Mouse (Mus musculus): ENCODE measurements at regions not wholly inside any gene's neighbourhood (a gene's known extent, or its start where the extent isn't known, plus 50 kb on each side); places are given as distances from the start of the nearest gene placed in this dataset.

- Histone ChIP-seq H3K9ac (ENCODE audit: low read depth, poor library complexity, severe bottlenecking) (no peak overlapping the region), H3K4me1 (ENCODE audit: control insufficient read depth, insufficient read depth, low read length) (no peaks in the 10 kb centered on the region), H3K9me3 (replicated peaks; ENCODE audit: control insufficient read depth, insufficient read depth, low read length, poor library complexity, severe bottlenecking) (no peaks in the 10 kb centered on the region), H3K36me3 (ENCODE audit: control insufficient read depth, insufficient read depth, low read length, poor library complexity, severe bottlenecking) (no peaks in the 10 kb centered on the region), H3K27me3 (ENCODE audit: control insufficient read depth, insufficient read depth, low read length, poor library complexity, severe bottlenecking) (no peaks in the 10 kb centered on the region), H3K27ac (ENCODE audit: insufficient read depth, low read length) (no peak overlapping the region), H3K4me3 (ENCODE audit: low read depth, low read length) (no peak overlapping the region)
- TF ChIP-seq CTCF (IDR thresholded peaks at IDR 0.05; ENCODE audit: low read depth, low read length) (no peak), POLR2A (IDR thresholded peaks at IDR 0.05; ENCODE audit: insufficient read depth, low read length) (no peak)
Observed at GRCm38 (mm10) chr11:19592506-19593355, 331.4 kb upstream of the Spred2 start.

DNA sequence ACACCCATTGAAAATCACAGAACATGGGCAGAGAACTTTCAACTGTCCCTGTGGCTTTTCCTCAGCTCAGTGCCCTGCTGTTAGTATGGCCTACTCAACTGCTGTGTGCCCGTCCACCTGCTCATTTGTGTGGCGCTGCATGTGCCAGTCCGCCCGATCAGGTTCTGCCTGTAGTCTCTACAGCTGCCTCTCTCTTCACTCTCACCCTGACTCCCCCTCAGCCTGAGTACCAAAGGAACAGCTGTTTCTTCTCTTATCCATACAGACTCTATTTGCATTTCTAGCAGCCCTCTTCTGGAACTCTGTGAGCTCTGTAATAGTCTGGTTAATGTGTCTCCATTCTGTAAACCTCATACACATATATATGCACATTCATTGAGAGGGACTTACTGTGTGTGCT is 329.1 kb upstream of the Spred2 start:
- Histone ChIP-seq H3K27me3 (ENCODE audit: control insufficient read depth, insufficient read depth, low read length, poor library complexity, severe bottlenecking) (no peaks in the 10 kb centered on the region), H3K4me1 (ENCODE audit: control insufficient read depth, insufficient read depth, low read length) (no peaks in the 10 kb centered on the region), H3K9me3 (replicated peaks; ENCODE audit: control insufficient read depth, insufficient read depth, low read length, poor library complexity, severe bottlenecking) (no peaks in the 10 kb centered on the region), H3K27ac (ENCODE audit: insufficient read depth, low read length) (no peak overlapping the region), H3K9ac (ENCODE audit: low read depth, poor library complexity, severe bottlenecking) (no peak overlapping the region), H3K36me3 (ENCODE audit: control insufficient read depth, insufficient read depth, low read length, poor library complexity, severe bottlenecking) (no peaks in the 10 kb centered on the region), H3K4me3 (ENCODE audit: low read depth, low read length) (no peak overlapping the region)
- TF ChIP-seq EP300 (IDR thresholded peaks at IDR 0.05; ENCODE audit: insufficient read depth, low read depth, low read length) (no peak), CTCF (IDR thresholded peaks at IDR 0.05; ENCODE audit: low read depth, low read length) (no peak), POLR2A (IDR thresholded peaks at IDR 0.05; ENCODE audit: insufficient read depth, low read length) (no peak)

- Histone ChIP-seq H3K9ac (ENCODE audit: low read depth, poor library complexity, severe bottlenecking) (no peak overlapping the region), H3K36me3 (ENCODE audit: control insufficient read depth, insufficient read depth, low read length, poor library complexity, severe bottlenecking) (no peaks in the 10 kb centered on the region), H3K27me3 (ENCODE audit: control insufficient read depth, insufficient read depth, low read length, poor library complexity, severe bottlenecking) (no peaks in the 10 kb centered on the region), H3K4me1 (ENCODE audit: control insufficient read depth, insufficient read depth, low read length) (no peaks in the 10 kb centered on the region), H3K9me3 (replicated peaks; ENCODE audit: control insufficient read depth, insufficient read depth, low read length, poor library complexity, severe bottlenecking) (no peaks in the 10 kb centered on the region), H3K27ac (ENCODE audit: insufficient read depth, low read length) (no peak overlapping the region), H3K4me3 (ENCODE audit: low read depth, low read length) (no peak overlapping the region)
- no peak for TF ChIP-seq CTCF (IDR thresholded peaks at IDR 0.05; ENCODE audit: low read depth, low read length)
- no peak for TF ChIP-seq POLR2A (IDR thresholded peaks at IDR 0.05; ENCODE audit: insufficient read depth, low read length)
- no peak for TF ChIP-seq EP300 (IDR thresholded peaks at IDR 0.05; ENCODE audit: insufficient read depth, low read depth, low read length)
Observed at GRCm38 (mm10) chr11:19596336-19596735, 327.8 kb upstream of the Spred2 start.

GRCm38 (mm10) chr11:19599433-19599832 is 324.7 kb upstream of the Spred2 start:
- H3K4me3 ChIP-seq (ENCODE audit: low read depth, low read length), result no peak overlapping the region
- no peaks in the 10 kb centered on the region for H3K36me3 ChIP-seq (ENCODE audit: control insufficient read depth, insufficient read depth, low read length, poor library complexity, severe bottlenecking)
- H3K4me1 ChIP-seq (ENCODE audit: control insufficient read depth, insufficient read depth, low read length), result no peaks in the 10 kb centered on the region
- H3K27ac ChIP-seq (ENCODE audit: insufficient read depth, low read length), result no peak overlapping the region
- no peak overlapping the region for H3K9ac ChIP-seq (ENCODE audit: low read depth, poor library complexity, severe bottlenecking)
- no peaks in the 10 kb centered on the region for H3K9me3 ChIP-seq (replicated peaks; ENCODE audit: control insufficient read depth, insufficient read depth, low read length, poor library complexity, severe bottlenecking)
- TF ChIP-seq EP300 (IDR thresholded peaks at IDR 0.05; ENCODE audit: insufficient read depth, low read depth, low read length) (no peak), CTCF (IDR thresholded peaks at IDR 0.05; ENCODE audit: low read depth, low read length) (no peak), POLR2A (IDR thresholded peaks at IDR 0.05; ENCODE audit: insufficient read depth, low read length) (no peak)
- H3K27me3 ChIP-seq (ENCODE audit: control insufficient read depth, insufficient read depth, low read length, poor library complexity, severe bottlenecking), result peaks cover 1% of the 10 kb centered on the region; the same call in 1 of the 2 replicates

DNA sequence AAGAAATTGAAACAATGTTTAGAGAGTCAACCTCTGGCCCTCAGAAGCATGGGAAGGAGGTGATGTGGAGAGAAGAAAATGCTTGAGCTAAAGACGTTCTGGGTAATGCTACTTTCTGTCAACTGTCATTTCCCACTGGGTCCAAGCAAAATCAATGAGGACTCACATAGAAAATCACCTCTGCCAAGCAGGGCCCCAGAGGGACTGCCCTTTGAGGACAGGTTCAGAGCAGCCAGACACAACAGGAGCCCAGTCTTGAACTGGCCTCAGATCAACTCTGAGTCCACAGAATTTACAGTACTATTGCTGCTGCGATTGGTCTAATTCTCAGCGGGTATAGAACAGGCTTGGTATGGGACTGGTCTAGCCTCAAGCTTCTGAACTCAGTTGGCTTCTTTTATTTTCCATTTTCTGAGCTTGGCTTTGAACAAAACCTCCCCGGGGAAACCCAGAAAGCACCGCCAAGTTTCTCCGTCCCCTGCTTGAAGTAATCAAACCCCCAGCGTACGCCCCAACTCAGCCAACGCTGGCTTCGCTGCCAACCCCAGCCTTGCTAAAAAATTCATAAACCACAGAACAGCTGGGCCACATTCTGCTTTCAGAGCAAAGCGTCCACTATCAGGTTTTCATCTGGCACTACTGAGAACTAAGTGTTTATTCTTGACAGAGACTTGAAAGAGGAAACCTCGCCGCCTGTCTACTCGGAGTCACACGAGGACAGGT is 322.8 kb upstream of the Spred2 start:
- Histone ChIP-seq H3K36me3 (ENCODE audit: control insufficient read depth, insufficient read depth, low read length, poor library complexity, severe bottlenecking) (no peaks in the 10 kb centered on the region), H3K4me1 (ENCODE audit: control insufficient read depth, insufficient read depth, low read length) (no peaks in the 10 kb centered on the region), H3K27ac (ENCODE audit: insufficient read depth, low read length) (no peak overlapping the region), H3K9ac (ENCODE audit: low read depth, poor library complexity, severe bottlenecking) (no peak overlapping the region), H3K4me3 (ENCODE audit: low read depth, low read length) (no peak overlapping the region), H3K27me3 (ENCODE audit: control insufficient read depth, insufficient read depth, low read length, poor library complexity, severe bottlenecking) (peaks cover 1% of the 10 kb centered on the region; the same call in 1 of the 2 replicates), H3K9me3 (replicated peaks; ENCODE audit: control insufficient read depth, insufficient read depth, low read length, poor library complexity, severe bottlenecking) (no peaks in the 10 kb centered on the region)
- TF ChIP-seq POLR2A (IDR thresholded peaks at IDR 0.05; ENCODE audit: insufficient read depth, low read length) (no peak), CTCF (IDR thresholded peaks at IDR 0.05; ENCODE audit: low read depth, low read length) (no peak), EP300 (IDR thresholded peaks at IDR 0.05; ENCODE audit: insufficient read depth, low read depth, low read length) (no peak)

DNA sequence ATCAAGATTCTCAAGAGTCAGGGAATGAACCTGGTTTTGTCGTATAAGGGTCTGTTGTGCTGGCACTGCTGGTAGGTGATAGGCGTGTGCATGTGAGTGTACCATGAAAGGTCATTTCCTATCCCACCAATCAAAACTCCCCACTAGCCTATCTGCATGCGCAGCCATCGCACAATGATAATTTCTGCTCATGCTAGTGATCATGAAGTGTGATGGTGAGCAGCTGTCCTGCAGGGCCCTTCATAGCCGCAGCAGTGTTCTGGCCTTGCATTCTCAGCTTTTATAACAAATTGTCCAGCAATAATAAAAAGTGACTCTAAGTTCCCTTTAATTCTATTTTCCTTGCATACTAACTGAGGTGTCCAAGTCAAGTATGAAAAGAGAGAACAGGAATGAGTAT is 321.7 kb upstream of the Spred2 start:
- Histone ChIP-seq H3K36me3 (ENCODE audit: control insufficient read depth, insufficient read depth, low read length, poor library complexity, severe bottlenecking) (no peaks in the 10 kb centered on the region), H3K9ac (ENCODE audit: low read depth, poor library complexity, severe bottlenecking) (no peak overlapping the region)
- TF ChIP-seq EP300 (IDR thresholded peaks at IDR 0.05; ENCODE audit: insufficient read depth, low read depth, low read length) (no peak), CTCF (IDR thresholded peaks at IDR 0.05; ENCODE audit: low read depth, low read length) (no peak), POLR2A (IDR thresholded peaks at IDR 0.05; ENCODE audit: insufficient read depth, low read length) (no peak)

More for the DNA sequence above, 321.7 kb upstream of the Spred2 start:
- no peaks in the 10 kb centered on the region for H3K4me1 ChIP-seq (ENCODE audit: control insufficient read depth, insufficient read depth, low read length)
- peaks cover 1% of the 10 kb centered on the region; the same call in 1 of the 2 replicates for H3K27me3 ChIP-seq (ENCODE audit: control insufficient read depth, insufficient read depth, low read length, poor library complexity, severe bottlenecking)
- no peak overlapping the region for H3K4me3 ChIP-seq (ENCODE audit: low read depth, low read length)
- H3K9me3 ChIP-seq (replicated peaks; ENCODE audit: control insufficient read depth, insufficient read depth, low read length, poor library complexity, severe bottlenecking), result no peaks in the 10 kb centered on the region
- no peak overlapping the region for H3K27ac ChIP-seq (ENCODE audit: insufficient read depth, low read length)
